Mouse (Mus musculus) forebrain, embryonic 11.5 days (tissue): ENCODE measurements around the gene Olfr1016. TPM values are rescaled to one million over a fixed set of nuclear protein-coding genes. Genes with fewer than 3 reads are reported as not detected.

Source experiments
- ATAC-seq: fragments of 200-750 bp; cut with Nextera tagmentation; replicated peaks from 2 replicates; pipeline ENCODE4 v1.8.0; 2017; ENCODE audit warnings: moderate TSS enrichment; ENCODE audit not compliant: low FRiP score
- DNase-seq: peaks from one replicate; pipeline ENCODE4 v3.0.0-alpha.2; 2017; ENCODE audit warnings: low spot score
- H3K27ac ChIP-seq: fragments of 300-500 bp; sonication (generic); 2 replicates; pipeline ENCODE4 v1.5.1; 2014; ENCODE audit warnings: low read depth, low read length
- H3K27me3 ChIP-seq: fragments of 300-500 bp; sonication (generic); 2 replicates; pipeline ENCODE4 v1.6.1; 2014; ENCODE audit warnings: mild to moderate bottlenecking, low read length, mixed read lengths; ENCODE audit not compliant: control insufficient read depth, insufficient read depth
- H3K36me3 ChIP-seq: fragments of 300-500 bp; sonication (generic); 2 replicates; pipeline ENCODE4 v1.6.1; 2014; ENCODE audit warnings: mild to moderate bottlenecking, low read length, moderate library complexity, mixed read lengths; ENCODE audit not compliant: control insufficient read depth, insufficient read depth
- H3K4me1 ChIP-seq: fragments of 300-500 bp; sonication (generic); replicated peaks from 2 replicates; pipeline ENCODE4 v1.6.1; 2014; ENCODE audit warnings: low read length, mixed read lengths; ENCODE audit not compliant: control insufficient read depth, insufficient read depth
- H3K4me2 ChIP-seq: fragments of 300-500 bp; sonication (generic); 2 replicates; pipeline ENCODE4 v1.6.1; 2014; ENCODE audit warnings: low read depth, mild to moderate bottlenecking, low read length, moderate library complexity, mixed read lengths; ENCODE audit not compliant: severe bottlenecking
- H3K4me3 ChIP-seq: fragments of 300-500 bp; sonication (generic); 2 replicates; pipeline ENCODE4 v1.5.1; 2014; ENCODE audit warnings: low read depth, low read length
- H3K9ac ChIP-seq: fragments of 300-500 bp; sonication (generic); 2 replicates; pipeline ENCODE4 v1.6.1; 2014; ENCODE audit warnings: low read length
- H3K9me3 ChIP-seq: fragments of 300-500 bp; sonication (generic); 2 replicates; pipeline ENCODE4 v1.6.1; 2016; ENCODE audit warnings: low read length, mixed read lengths; ENCODE audit not compliant: control insufficient read depth
- WGBS: fragments of 180-500 bp; shearing (Covaris S2); extraction: QIAGEN DNeasy Blood & Tissue Kit; methylation state at CpG from one replicate; pipeline ENCODE4 v1.1.7; 2014; 5-methylcytosine and 5-hydroxymethylcytosine counted together
- polyA plus RNA-seq: library from polyadenylated mRNA; unstranded; fragments of >200 nt; fragmentation: Nextera tagmentation; extraction: Ambion mirVana; gene quantifications from 2 replicates; pipeline ENCODE4 v1.2.1, GENCODE M21; 2014

Olfr1016 gene
- polyA plus RNA-seq, 1 experiment from 2014 or later, result not detected

GRCm38 (mm10) chr2:85762666-85763065 lies 39.7 kb downstream of the Olfr1016 start, which contains the start of gene Olfr1012:
Gene Olfr1012 (minus strand): TSS chr2:85762766.
- no peak for DNase-seq
- ATAC-seq, result no peak
- no peaks in the 10 kb centered on the region for H3K36me3 ChIP-seq
- H3K4me2 ChIP-seq, result no peak within 1 kb of the TSS
- no peak within 1 kb of the TSS for H3K9ac ChIP-seq
- H3K4me3 ChIP-seq, result no peak within 1 kb of the TSS
- 89% methylated on average over 1 of the region's 1 CpGs for WGBS
- no peak within 1 kb of the TSS for H3K27ac ChIP-seq
- H3K9me3 ChIP-seq, result no peaks in the 10 kb centered on the region
- no peaks in the 10 kb centered on the region for H3K27me3 ChIP-seq
- H3K4me1 ChIP-seq, result no peaks in the 10 kb centered on the region

- H3K9ac ChIP-seq, result no peak overlapping the region
- no peak for DNase-seq
- no peaks in the 10 kb centered on the region for H3K27me3 ChIP-seq
Measured at GRCm38 (mm10) chr2:85753822-85754221, 48.5 kb downstream of the Olfr1016 start.

More at GRCm38 (mm10) chr2:85753822-85754221, 48.5 kb downstream of the Olfr1016 start:
- Histone ChIP-seq H3K4me2 (no peak overlapping the region), H3K4me1 (no peaks in the 10 kb centered on the region), H3K27ac (no peak overlapping the region), H3K4me3 (no peak overlapping the region), H3K36me3 (no peaks in the 10 kb centered on the region), H3K9me3 (no peaks in the 10 kb centered on the region)
- ATAC-seq, result no peak
- WGBS, result 68% methylated on average over 4 of the region's 4 CpGs

Other genes starting within 250 kb of the Olfr1016 start
- gene Olfr996, start 223.3 kb downstream of the Olfr1016 start, polyA plus RNA-seq, result not detected in 2 replicates
- not detected in 2 replicates for gene Olfr998, start 213.6 kb downstream of the Olfr1016 start, polyA plus RNA-seq
- not detected in 2 replicates for gene Olfr1000, start 190.6 kb downstream of the Olfr1016 start, polyA plus RNA-seq
- not detected in 2 replicates for gene Olfr1002, start 151.8 kb downstream of the Olfr1016 start, polyA plus RNA-seq
- not detected in 2 replicates for gene Olfr154, start 138.1 kb downstream of the Olfr1016 start, polyA plus RNA-seq
- not detected in 2 replicates for gene Olfr1006, start 123.8 kb downstream of the Olfr1016 start, polyA plus RNA-seq
- gene Olfr1008, start 113.1 kb downstream of the Olfr1016 start, polyA plus RNA-seq, result not detected in 2 replicates
- not detected in 2 replicates for gene Olfr1009, start 87.1 kb downstream of the Olfr1016 start, polyA plus RNA-seq
- gene Olfr1012, start 39.8 kb downstream of the Olfr1016 start, polyA plus RNA-seq, result not detected in 2 replicates
- not detected in 2 replicates for gene Olfr1013, start 35.4 kb downstream of the Olfr1016 start, polyA plus RNA-seq
- not detected in 2 replicates for gene Olfr1014, start 29.8 kb downstream of the Olfr1016 start, polyA plus RNA-seq
- not detected in 2 replicates for gene Olfr1015, start 20.5 kb downstream of the Olfr1016 start, polyA plus RNA-seq
- not detected in 2 replicates for gene Olfr1018, start 15.9 kb upstream of the Olfr1016 start, polyA plus RNA-seq
- not detected in 2 replicates for gene Olfr1019, start 42.9 kb upstream of the Olfr1016 start, polyA plus RNA-seq
- gene Olfr1020, start 44.5 kb upstream of the Olfr1016 start, polyA plus RNA-seq, result not detected in 2 replicates
- gene Olfr1022, start 66.0 kb upstream of the Olfr1016 start, polyA plus RNA-seq, result not detected in 2 replicates
- gene Olfr1023, start 83.1 kb upstream of the Olfr1016 start, polyA plus RNA-seq, result not detected in 2 replicates
- gene Olfr1024, start 102.5 kb upstream of the Olfr1016 start, polyA plus RNA-seq, result not detected in 2 replicates
- not detected in 2 replicates for gene Olfr1025-ps1, start 112.6 kb upstream of the Olfr1016 start, polyA plus RNA-seq
- gene Olfr1026, start 119.0 kb upstream of the Olfr1016 start, polyA plus RNA-seq, result not detected in 2 replicates
- not detected in 2 replicates for gene Olfr1028, start 147.9 kb upstream of the Olfr1016 start, polyA plus RNA-seq
- gene Olfr1029, start 171.4 kb upstream of the Olfr1016 start, polyA plus RNA-seq, result not detected in 2 replicates
- not detected in 2 replicates for gene Olfr1030, start 176.7 kb upstream of the Olfr1016 start, polyA plus RNA-seq
- not detected in 2 replicates for gene Olfr1031, start 187.8 kb upstream of the Olfr1016 start, polyA plus RNA-seq
- gene Olfr1032, start 203.0 kb upstream of the Olfr1016 start, polyA plus RNA-seq, result not detected in 2 replicates
- gene Olfr1033, start 218.1 kb upstream of the Olfr1016 start, polyA plus RNA-seq, result not detected in 2 replicates
- gene Olfr1034, start 243.3 kb upstream of the Olfr1016 start, polyA plus RNA-seq, result not detected in 2 replicates